ENCODE assay signal across 10 mouse cellular contexts in the genomic region with DNA sequence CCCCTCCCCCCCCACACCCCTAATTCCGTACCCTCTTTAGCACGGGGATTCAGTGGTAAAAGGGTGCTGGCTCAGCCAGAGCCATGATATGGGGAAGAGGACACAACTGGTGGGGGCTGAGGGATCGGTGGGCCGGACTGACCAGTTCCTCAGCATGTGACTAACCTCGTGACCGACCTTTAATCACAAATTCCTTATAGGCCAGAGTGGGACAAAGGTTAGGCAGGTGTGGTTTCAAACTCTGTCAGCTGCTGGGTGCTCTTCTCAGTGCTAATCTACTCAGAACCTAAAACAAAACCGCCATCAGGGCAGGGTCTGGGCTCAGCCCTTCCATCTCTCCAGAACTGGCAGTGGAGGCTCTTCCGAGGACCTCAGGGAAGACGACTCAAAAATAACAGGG. TPM values are rescaled to one million over a fixed set of nuclear protein-coding genes. Genes with fewer than 3 reads are reported as not detected.
DNase-seq lines count a peak whose midpoint lies in the region; ATAC-seq and TF ChIP-seq lines count a peak whose summit lies in the region.
"Had no signal": no experiment of that assay in that cellular context is flagged by ENCODE, and none has a peak within 500 bp of the region (broad histone marks: within the 10 kb centered on the region; RNA-seq: fewer than 3 reads in every experiment).

No protein-coding gene starts in this region.

- no peak overlapping the region for H3K9ac ChIP-seq in embryonic facial prominence, embryonic 14.5 days (ENCODE audit: low read depth, low read length)
- 0 out of 2 replicates have a peak overlapping the region, but pooled peaks have one; percentile 8 for H3K9ac ChIP-seq in kidney, embryonic 16.5 days (replicated peaks; ENCODE audit: low read length)
- H3K9ac ChIP-seq in liver, embryonic 15.5 days: no peak overlapping the region
- H3K9ac ChIP-seq: forebrain, embryonic 12.5 days; lung, embryonic 15.5 days had no signal

- no peak for DNase-seq in embryonic facial prominence, embryonic 14.5 days (ENCODE audit: low spot score)
- DNase-seq in spleen, adult 12 weeks (ENCODE audit: low spot score): no peak
- DNase-seq: layer of hippocampus, adult 9-11 months had no signal

- no peaks in the 10 kb centered on the region for H3K9me3 ChIP-seq in embryonic facial prominence, embryonic 14.5 days (ENCODE audit: control insufficient read depth, low read length)
- H3K9me3 ChIP-seq in kidney, embryonic 16.5 days (ENCODE audit: low read length): no peaks in the 10 kb centered on the region
- no peaks in the 10 kb centered on the region for H3K9me3 ChIP-seq in liver, embryonic 15.5 days (replicated peaks)
- H3K9me3 ChIP-seq: forebrain, embryonic 12.5 days; lung, embryonic 15.5 days had no signal

- H3K79me3 ChIP-seq in C2C12 (ENCODE audit: low read depth): no peaks in the 10 kb centered on the region

- peak overlapping the region; percentile 11 for H3K27ac ChIP-seq in embryonic facial prominence, embryonic 14.5 days (replicated peaks; ENCODE audit: low read depth, low read length)
- peak overlapping the region; percentile 56; the same call in 1 of the 2 replicates for H3K27ac ChIP-seq in kidney, embryonic 16.5 days (ENCODE audit: low read length)
- H3K27ac ChIP-seq in liver, embryonic 15.5 days (replicated peaks): peak overlapping the region; percentile 61
- H3K27ac ChIP-seq: forebrain, embryonic 12.5 days; lung, embryonic 15.5 days had no signal

- H3K4me1 ChIP-seq in embryonic facial prominence, embryonic 14.5 days (ENCODE audit: control insufficient read depth, insufficient read depth, low read length): peaks cover 12% of the 10 kb centered on the region; the same call in 1 of the 2 replicates
- H3K4me1 ChIP-seq in kidney, embryonic 16.5 days (ENCODE audit: insufficient read depth, low read length): no peaks in the 10 kb centered on the region
- peaks cover 5% of the 10 kb centered on the region; the same call in 1 of the 2 replicates for H3K4me1 ChIP-seq in liver, embryonic 15.5 days (replicated peaks)
- H3K4me1 ChIP-seq: forebrain, embryonic 12.5 days had no signal

- no peak overlapping the region for H3K4me2 ChIP-seq in embryonic facial prominence, embryonic 14.5 days (ENCODE audit: low read depth, low read length)
- H3K4me2 ChIP-seq in kidney, embryonic 16.5 days (replicated peaks; ENCODE audit: low read depth, low read length): no peak overlapping the region
- H3K4me2 ChIP-seq in liver, embryonic 15.5 days: peak overlapping the region; percentile 10; the same call in 1 of the 2 replicates
- H3K4me2 ChIP-seq: forebrain, embryonic 12.5 days; lung, embryonic 15.5 days had no signal

- no peaks in the 10 kb centered on the region for H3K79me2 ChIP-seq in C2C12 (ENCODE audit: control insufficient read depth, insufficient read depth)

- no peak for TF ChIP-seq CTCF in C2C12 (IDR thresholded peaks at IDR 0.05; ENCODE audit: control insufficient read depth, insufficient read depth, insufficient read length)

- no peaks in the 10 kb centered on the region for H3K27me3 ChIP-seq in C2C12 (ENCODE audit: control insufficient read depth, insufficient read depth, insufficient read length)
- H3K27me3 ChIP-seq in embryonic facial prominence, embryonic 14.5 days (replicated peaks; ENCODE audit: control insufficient read depth, insufficient read depth, low read length): no peaks in the 10 kb centered on the region
- no peaks in the 10 kb centered on the region for H3K27me3 ChIP-seq in kidney, embryonic 16.5 days (ENCODE audit: insufficient read depth, low read length)
- no peaks in the 10 kb centered on the region for H3K27me3 ChIP-seq in liver, embryonic 15.5 days
- H3K27me3 ChIP-seq: forebrain, embryonic 12.5 days; lung, embryonic 15.5 days had no signal

- 58% methylated on average over 9 of the region's 9 CpGs for WGBS in embryonic facial prominence, embryonic 14.5 days
- 60% methylated on average over 9 of the region's 9 CpGs for WGBS in kidney, embryonic 16.5 days
- WGBS in liver, embryonic 15.5 days (ENCODE audit: insufficient replicate concordance): 28% methylated on average over 9 of the region's 9 CpGs

- H3K4me3 ChIP-seq in C2C12 (ENCODE audit: insufficient read depth, poor library complexity, severe bottlenecking): no peak overlapping the region
- no peak overlapping the region for H3K4me3 ChIP-seq in embryonic facial prominence, embryonic 14.5 days (ENCODE audit: low read depth, low read length)
- H3K4me3 ChIP-seq in kidney, embryonic 16.5 days (ENCODE audit: low read length): no peak overlapping the region
- H3K4me3 ChIP-seq in liver, embryonic 15.5 days (replicated peaks): no peak overlapping the region
- H3K4me3 ChIP-seq: forebrain, embryonic 12.5 days; lung, embryonic 15.5 days had no signal

- ATAC-seq in embryonic facial prominence, embryonic 14.5 days (ENCODE audit: low read depth): peak; percentile 42; the same call in 1 of the 2 replicates
- ATAC-seq in kidney, embryonic 16.5 days (ENCODE audit: low FRiP score, low TSS enrichment): 0 out of 2 replicates have a peak, but pooled peaks have one; percentile 49
- ATAC-seq in liver, embryonic 15.5 days (ENCODE audit: insufficient read depth): peak; percentile 66; the same call in 1 of the 2 replicates
- ATAC-seq in activated CD4-positive, CD25-positive, alpha-beta regulatory T cell, adult 4 months: no peak
- ATAC-seq in inflammation-experienced regulatory T-cells, adult 6 months: no peak

- H3K36me3 ChIP-seq in C2C12 (ENCODE audit: control insufficient read depth, insufficient read depth): no peaks in the 10 kb centered on the region
- H3K36me3 ChIP-seq in embryonic facial prominence, embryonic 14.5 days (ENCODE audit: control insufficient read depth, insufficient read depth, low read length): no peaks in the 10 kb centered on the region
- no peaks in the 10 kb centered on the region for H3K36me3 ChIP-seq in kidney, embryonic 16.5 days (ENCODE audit: insufficient read depth, low read length)
- no peaks in the 10 kb centered on the region for H3K36me3 ChIP-seq in liver, embryonic 15.5 days (replicated peaks)
- H3K36me3 ChIP-seq: forebrain, embryonic 12.5 days; lung, embryonic 15.5 days had no signal

- H3ac ChIP-seq in C2C12 (ENCODE audit: control insufficient read depth, insufficient read length, low read depth): peak overlapping the region; percentile 34

TF ChIP-seq in C2C12, 6 proteins besides CTCF, POLR2A, EP300 and RAD21:
- TF ChIP-seq USF1 (IDR thresholded peaks at IDR 0.05; ENCODE audit: low read depth) (peak; percentile 82), FOSL1 (IDR thresholded peaks at IDR 0.05; ENCODE audit: insufficient read depth, low read length, poor library complexity, severe bottlenecking) (no peak), MYOG (IDR thresholded peaks at IDR 0.05; ENCODE audit: control insufficient read depth, extremely low read depth, insufficient read length) (no peak), MYOD1 (IDR thresholded peaks at IDR 0.05; ENCODE audit: control insufficient read depth, insufficient read length, low read depth) (peak; percentile 53)
TF ChIP-seq in C2C12: peak in this region for 2.

RNA-seq across cellular contexts. Expression of gene Lima1, which starts 40.1 kb away (rescaled TPM):
- polyA plus RNA-seq in C2C12 (2012; fragmentation: generic; extraction: Trizol): 130 TPM
- 66.6 and 72.6 TPM in 2 replicates for polyA plus RNA-seq in embryonic facial prominence, embryonic 14.5 days (2014; fragmentation: Nextera tagmentation; extraction: Ambion mirVana)
- polyA plus RNA-seq in kidney, embryonic 16.5 days (2015; fragmentation: Nextera tagmentation; extraction: Ambion mirVana): 54.7 and 62.1 TPM in 2 replicates
- polyA plus RNA-seq in liver, embryonic 15.5 days (2015; fragmentation: Nextera tagmentation; extraction: Ambion mirVana): 10.0 and 10.3 TPM in 2 replicates
- polyA plus RNA-seq in activated CD4-positive, CD25-positive, alpha-beta regulatory T cell, adult 4 months (2017; shearing (Covaris generic)): under 1 TPM; 0.89 to 0.93 TPM
- polyA plus RNA-seq in inflammation-experienced regulatory T-cells, adult 6 months (2017; shearing (Covaris generic)): 1 to 10 TPM; 2.2 to 2.9 (median 2.3) TPM

Comparison
In these comparisons a context has a peak if more than half of its experiments do, and no peak if none do; other contexts are left out.
1. ATAC-seq: peak in embryonic facial prominence, embryonic 14.5 days (single experiment), kidney, embryonic 16.5 days (single experiment) and liver, embryonic 15.5 days (single experiment); none in activated CD4-positive, CD25-positive, alpha-beta regulatory T cell, adult 4 months (single experiment) and inflammation-experienced regulatory T-cells, adult 6 months (single experiment).
2. H3K27ac ChIP-seq: peak in every context shown above with its lines; median percentile 61 in liver, embryonic 15.5 days; 56 in kidney, embryonic 16.5 days; 11 in embryonic facial prominence, embryonic 14.5 days.